Mouse (Mus musculus) lung, postnatal 0 days (tissue): ENCODE measurements around the gene Pef1.

ENCODE experiments used
- CTCF ChIP-seq: IDR thresholded peaks from 2 replicates; pipeline ENCODE4 v1.5.1; 2016; ENCODE audit warnings: antibody characterized with exemption, mild to moderate bottlenecking
- EP300 ChIP-seq: IDR thresholded peaks from 2 replicates; pipeline ENCODE4 v1.6.1; 2016; ENCODE audit warnings: antibody characterized with exemption, mild to moderate bottlenecking, control low read depth

DNA sequence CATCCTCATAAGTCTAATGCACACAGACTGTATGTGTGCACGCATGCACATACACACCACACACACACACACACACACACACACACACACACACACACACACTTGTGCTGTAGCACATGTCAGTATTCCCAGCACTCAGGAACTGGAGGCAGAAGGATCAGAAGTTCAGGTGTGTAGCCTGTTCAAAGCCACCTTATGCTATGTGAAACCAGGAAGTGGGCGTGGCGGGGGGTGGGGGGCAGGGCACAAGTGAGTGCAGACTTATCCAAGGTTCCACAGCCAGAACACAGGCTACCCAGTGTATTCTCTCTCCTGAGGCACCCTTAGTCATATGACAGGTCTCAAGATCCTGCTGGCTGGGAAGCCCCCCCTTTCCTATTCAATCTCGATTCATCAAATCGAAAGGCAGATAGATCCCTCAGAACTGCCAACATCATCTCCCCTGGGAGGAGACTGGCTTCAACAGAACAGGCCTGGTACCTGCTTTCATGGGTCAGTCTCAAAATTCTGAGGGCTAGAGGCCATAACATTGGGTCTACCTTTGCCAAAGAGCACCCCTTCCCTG lies 73.9 kb downstream of the Pef1 start:
- TF ChIP-seq EP300 (0 out of 2 replicates have a peak, but pooled peaks have one; percentile 13), CTCF (no peak)
